Mouse (Mus musculus) macrophage (primary cell): ENCODE measurements around the gene Banf2. TPM values are rescaled to one million over a fixed set of nuclear protein-coding genes. Genes with fewer than 3 reads are reported as not detected.

Source experiments
- H3K27ac ChIP-seq: fragments of 350-480 bp; formaldehyde crosslinking; 2 replicates; pipeline ENCODE4 v1.9.0; 2021
- H3K36me3 ChIP-seq: fragments of 350-480 bp; formaldehyde crosslinking; 2 replicates; pipeline ENCODE4 v1.9.0; 2021; ENCODE audit errors: inconsistent target
- H3K4me3 ChIP-seq: fragments of 350-480 bp; formaldehyde crosslinking; 2 replicates; pipeline ENCODE4 v1.9.0; 2021; ENCODE audit errors: inconsistent target
- H3K79me2 ChIP-seq: fragments of 350-480 bp; formaldehyde crosslinking; 2 replicates; pipeline ENCODE4 v1.9.0; 2021; ENCODE audit errors: inconsistent target
- WGBS: methylation state at CpG from one replicate; pipeline ENCODE4 v1.1.7; 2026; ENCODE audit warnings: inconsistent platforms; ENCODE audit not compliant: missing documents; 5-methylcytosine and 5-hydroxymethylcytosine counted together
- polyA plus RNA-seq: library from polyadenylated mRNA; stranded (reverse); fragments of 250-400 nt; gene quantifications from 3 replicates; pipeline ENCODE4 v1.2.4, GENCODE M21; 2018; ENCODE audit warnings: inconsistent platforms

The Banf2 gene
- polyA plus RNA-seq, 1 experiment from 2014 or later, result not detected

- Histone ChIP-seq H3K79me2 (peaks cover 37% of the 10 kb centered on the region), H3K27ac (no peak overlapping the region), H3K36me3 (no peaks in the 10 kb centered on the region), H3K4me3 (no peak overlapping the region)
- 2% methylated on average over 63 of the region's 107 CpGs for WGBS
Observed at GRCm38 (mm10) chr2:144010282-144011044, 22.4 kb upstream of the Banf2 start.

GRCm38 (mm10) chr2:144011080-144011551 lies 21.7 kb upstream of the Banf2 start, which contains the start of gene Rrbp1:
Rrbp1 (minus strand) TSS chr2:144011263.
- no peak within 1 kb of the TSS for H3K27ac ChIP-seq
- whole genome bisulfite sequencing, result 3% methylated on average over 41 of the region's 53 CpGs
- H3K79me2 ChIP-seq, result peaks cover 30% of the 10 kb centered on the region
- H3K36me3 ChIP-seq, result no peaks in the 10 kb centered on the region
- H3K4me3 ChIP-seq, result no peak within 1 kb of the TSS

GRCm38 (mm10) chr2:144014051-144014450 lies 18.8 kb upstream of the Banf2 start:
- no peak overlapping the region for H3K27ac ChIP-seq

DNA sequence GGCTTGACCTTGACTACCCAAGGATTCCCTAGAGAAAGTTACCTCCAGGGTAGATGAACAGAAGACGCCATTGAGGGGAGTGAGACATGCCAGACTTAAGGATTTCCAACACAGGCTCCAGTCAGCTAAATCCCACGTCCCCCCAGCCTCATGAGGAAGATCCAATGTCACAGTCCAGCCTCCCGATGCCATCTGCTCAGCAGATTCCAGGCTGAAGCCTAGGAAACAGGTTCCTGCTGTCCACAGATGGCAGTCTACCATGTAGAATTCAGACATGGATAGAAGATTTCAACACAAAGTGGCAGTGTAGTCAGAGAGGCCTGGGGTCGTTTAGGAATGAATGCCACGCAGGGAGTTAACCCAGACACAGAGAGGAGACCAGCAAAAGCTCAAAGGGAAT lies 18.4 kb upstream of the Banf2 start:
- H3K79me2 ChIP-seq, result no peaks in the 10 kb centered on the region
- WGBS, result 88% methylated on average over 5 of the region's 5 CpGs
- H3K27ac ChIP-seq, result no peak overlapping the region

More at GRCm38 (mm10) chr2:144014051-144014450, 18.8 kb upstream of the Banf2 start:
- Histone ChIP-seq H3K36me3 (no peaks in the 10 kb centered on the region), H3K4me3 (no peak overlapping the region), H3K79me2 (peaks cover under 1% of the 10 kb centered on the region)
- WGBS, result 94% methylated on average over 11 of the region's 11 CpGs

DNA sequence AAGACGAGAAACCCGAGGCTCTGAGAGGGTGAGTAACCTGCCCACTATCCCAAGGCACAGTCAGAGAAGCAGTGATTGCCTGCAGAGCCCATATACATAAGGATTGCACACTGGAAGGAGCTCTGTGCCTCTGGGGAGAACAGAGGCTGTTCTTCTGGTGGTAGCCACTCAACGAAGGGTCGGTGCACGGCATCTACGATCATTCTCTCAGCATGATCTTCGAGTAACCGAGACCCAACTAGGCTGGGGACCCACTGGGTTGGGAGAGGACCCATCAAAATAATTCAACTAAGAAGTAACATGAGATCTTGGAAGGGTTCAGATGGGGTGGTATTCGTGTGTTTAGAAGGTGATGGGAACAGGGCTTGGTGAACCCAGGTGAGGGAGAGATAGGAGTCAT lies 17.0 kb upstream of the Banf2 start:
- Histone ChIP-seq H3K79me2 (no peaks in the 10 kb centered on the region), H3K27ac (no peak overlapping the region), H3K36me3 (no peaks in the 10 kb centered on the region), H3K4me3 (no peak overlapping the region)
- WGBS, result 92% methylated on average over 9 of the region's 9 CpGs

More for the DNA sequence above, 18.4 kb upstream of the Banf2 start:
- no peaks in the 10 kb centered on the region for H3K36me3 ChIP-seq
- H3K4me3 ChIP-seq, result no peak overlapping the region

DNA sequence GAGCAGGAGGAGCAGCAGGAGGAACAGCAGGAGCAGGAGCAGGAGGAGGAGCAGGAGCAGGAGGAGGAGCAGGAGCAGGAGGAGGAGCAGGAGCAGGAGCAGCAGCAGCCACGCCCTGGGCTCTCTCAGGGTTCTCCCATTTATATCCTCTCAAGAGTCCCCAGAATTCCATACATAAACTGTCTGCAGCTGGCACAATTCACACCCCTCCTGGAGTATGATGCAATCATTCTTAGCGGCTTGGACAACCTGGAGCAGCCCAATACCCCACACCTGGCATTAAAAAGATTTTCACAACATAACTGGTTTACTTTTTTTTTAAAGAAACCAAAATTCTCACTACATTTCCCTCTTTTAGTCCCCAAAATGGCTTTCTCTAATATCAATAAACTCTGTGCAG lies 12.9 kb upstream of the Banf2 start:
- Histone ChIP-seq H3K27ac (no peak overlapping the region), H3K36me3 (no peaks in the 10 kb centered on the region), H3K4me3 (no peak overlapping the region), H3K79me2 (no peaks in the 10 kb centered on the region)
- WGBS, result 79% methylated on average over 2 of the region's 2 CpGs

DNA sequence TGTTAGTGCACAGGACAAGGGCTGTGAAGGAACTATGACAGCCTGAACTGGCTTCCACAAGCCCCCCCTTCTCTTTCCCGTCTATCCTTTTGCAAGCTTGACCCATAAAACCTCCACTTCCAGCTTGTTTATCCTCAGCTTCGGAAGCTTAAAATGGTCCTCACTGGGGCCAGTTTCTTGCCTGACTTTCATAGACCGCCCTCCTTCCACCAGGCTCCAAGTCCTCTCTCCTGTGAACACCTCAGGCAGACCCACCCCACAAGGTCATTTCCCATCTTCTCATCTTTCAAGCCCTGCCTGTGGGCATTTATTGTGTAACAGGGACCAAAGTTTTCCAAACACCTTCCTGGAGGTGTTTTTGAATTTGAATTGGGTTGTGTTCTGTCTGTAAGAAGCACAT lies 10.4 kb upstream of the Banf2 start:
- 94% methylated on average over 3 of the region's 3 CpGs for WGBS

GRCm38 (mm10) chr2:144025361-144025760 lies 7.5 kb upstream of the Banf2 start:
- H3K27ac ChIP-seq, result no peak overlapping the region
- H3K79me2 ChIP-seq, result no peaks in the 10 kb centered on the region
- WGBS, result 83% methylated on average over 9 of the region's 9 CpGs
- H3K4me3 ChIP-seq, result no peak overlapping the region
- no peaks in the 10 kb centered on the region for H3K36me3 ChIP-seq

More for the DNA sequence above, 10.4 kb upstream of the Banf2 start:
- no peaks in the 10 kb centered on the region for H3K79me2 ChIP-seq
- H3K27ac ChIP-seq, result no peak overlapping the region
- no peak overlapping the region for H3K4me3 ChIP-seq
- H3K36me3 ChIP-seq, result no peaks in the 10 kb centered on the region

DNA sequence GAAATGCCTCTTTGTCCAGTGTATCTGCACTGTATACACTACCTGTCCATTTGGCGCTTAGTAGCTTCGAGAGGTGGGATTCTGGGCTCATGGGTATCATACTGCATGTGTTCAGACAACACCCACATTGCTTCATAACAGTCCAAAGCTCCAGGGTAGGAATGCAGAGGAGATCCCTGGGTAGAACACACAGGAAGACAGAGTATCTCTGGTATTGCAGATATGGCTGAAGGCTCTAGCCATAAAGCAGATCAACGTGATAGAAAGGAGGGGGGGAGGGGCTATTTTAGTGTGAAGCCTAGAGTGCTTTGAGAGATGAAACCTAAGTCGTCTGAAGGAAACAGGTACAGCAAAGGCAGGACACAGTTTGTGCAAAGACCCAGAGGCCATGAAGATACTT lies 6.4 kb upstream of the Banf2 start:
- WGBS, result 66% methylated on average over 4 of the region's 4 CpGs
- no peaks in the 10 kb centered on the region for H3K79me2 ChIP-seq

GRCm38 (mm10) chr2:144030791-144031190 lies 2.1 kb upstream of the Banf2 start:
- Histone ChIP-seq H3K4me3 (no peak overlapping the region), H3K79me2 (no peaks in the 10 kb centered on the region), H3K27ac (no peak overlapping the region), H3K36me3 (no peaks in the 10 kb centered on the region)
- 90% methylated on average over 5 of the region's 7 CpGs for WGBS

More for the DNA sequence above, 6.4 kb upstream of the Banf2 start:
- no peaks in the 10 kb centered on the region for H3K36me3 ChIP-seq
- no peak overlapping the region for H3K4me3 ChIP-seq
- H3K27ac ChIP-seq, result no peak overlapping the region

DNA sequence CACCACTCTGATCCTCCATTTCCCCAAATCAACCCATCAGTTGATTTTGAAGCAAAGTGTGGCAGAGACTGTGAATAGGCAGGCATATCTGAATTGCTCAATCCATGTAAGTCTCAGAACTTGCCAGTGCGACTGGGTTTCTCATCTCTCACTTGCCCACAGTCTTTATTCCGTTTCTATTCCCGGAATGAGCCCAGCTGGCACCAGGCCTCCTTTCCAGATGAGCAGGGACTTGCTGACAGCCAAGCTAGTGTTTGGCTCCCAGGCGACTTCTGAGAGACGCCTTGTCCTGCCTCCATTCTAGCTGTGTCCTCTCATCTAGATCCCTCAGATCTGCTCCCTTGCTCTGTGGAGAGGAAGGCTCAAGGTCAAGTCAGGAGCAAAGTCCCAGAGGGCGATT lies 11.9 kb downstream of the Banf2 start:
- H3K27ac ChIP-seq, result no peak overlapping the region
- H3K36me3 ChIP-seq, result no peaks in the 10 kb centered on the region
- H3K79me2 ChIP-seq, result no peaks in the 10 kb centered on the region
- WGBS, result 85% methylated on average over 6 of the region's 6 CpGs
- H3K4me3 ChIP-seq, result no peak overlapping the region

DNA sequence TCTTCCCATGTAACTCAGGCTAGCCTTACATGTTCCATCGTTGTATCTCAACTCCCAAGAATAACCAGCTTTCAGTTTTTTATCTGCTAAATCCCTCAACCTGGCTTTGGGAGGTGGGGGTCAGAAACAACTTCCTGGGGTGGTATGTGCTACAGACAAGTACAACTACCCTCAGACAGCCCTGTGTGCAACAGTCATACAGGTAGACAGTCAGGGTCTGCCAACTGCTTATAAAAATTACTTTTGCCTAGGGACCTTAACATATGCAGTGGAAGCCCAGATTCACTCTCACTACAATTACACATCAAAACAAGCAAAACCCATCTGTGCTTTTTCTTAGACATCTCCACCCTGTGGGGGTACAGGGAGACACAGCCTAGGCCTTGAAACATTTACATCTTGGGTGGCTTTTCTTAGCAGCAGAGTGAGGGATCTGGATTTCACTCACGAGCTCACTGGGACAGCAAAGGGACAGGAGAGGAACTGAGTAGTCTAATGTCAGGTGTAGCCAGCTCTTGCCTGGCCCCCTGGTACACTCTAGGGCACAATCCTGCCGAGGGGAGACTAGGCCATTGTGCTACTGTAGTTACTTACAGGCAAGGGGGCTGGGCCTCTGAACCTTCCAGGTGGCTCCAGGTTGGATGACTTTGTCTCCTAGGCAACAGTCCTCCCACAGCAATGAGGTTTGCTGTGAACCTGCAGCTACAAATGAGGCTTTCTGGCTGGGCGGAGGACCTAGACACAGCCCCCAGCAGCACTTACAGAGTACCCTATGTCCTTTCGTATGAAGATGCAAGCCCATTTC lies 13.1 kb downstream of the Banf2 start:
- no peak overlapping the region for H3K27ac ChIP-seq
- H3K79me2 ChIP-seq, result no peaks in the 10 kb centered on the region
- WGBS, result 98% methylated on average over 5 of the region's 5 CpGs
- no peak overlapping the region for H3K4me3 ChIP-seq
- H3K36me3 ChIP-seq, result no peaks in the 10 kb centered on the region

- no peaks in the 10 kb centered on the region for H3K36me3 ChIP-seq
- H3K27ac ChIP-seq, result peak overlapping the region; percentile 38
- no peak overlapping the region for H3K4me3 ChIP-seq
- H3K79me2 ChIP-seq, result no peaks in the 10 kb centered on the region
- WGBS, result 25% methylated on average over 11 of the region's 11 CpGs
Observed at GRCm38 (mm10) chr2:144046916-144047315, 14.1 kb downstream of the Banf2 start.

GRCm38 (mm10) chr2:144050146-144050680 lies 17.4 kb downstream of the Banf2 start:
- Histone ChIP-seq H3K4me3 (no peak overlapping the region), H3K36me3 (no peaks in the 10 kb centered on the region), H3K79me2 (no peaks in the 10 kb centered on the region), H3K27ac (no peak overlapping the region)
- 65% methylated on average over 8 of the region's 8 CpGs for whole genome bisulfite sequencing

DNA sequence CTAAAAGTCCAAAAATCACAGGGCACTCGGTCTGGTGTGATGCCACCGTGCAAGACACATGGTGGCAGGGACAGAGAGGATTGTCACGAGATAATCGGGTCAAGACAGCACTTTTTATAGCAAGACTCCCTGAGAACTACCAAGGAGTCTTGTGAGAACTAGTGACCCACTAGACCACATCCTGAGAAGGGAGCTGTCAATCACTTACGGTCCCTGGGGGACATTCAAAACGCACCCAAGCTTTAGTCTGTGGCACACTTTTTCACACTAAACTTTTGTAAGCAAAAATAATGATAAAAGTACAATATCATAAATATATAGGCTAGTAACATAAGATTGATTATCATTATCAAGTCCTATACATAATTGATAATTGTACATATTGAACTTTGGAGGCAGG lies 18.0 kb downstream of the Banf2 start:
- 80% methylated on average over 6 of the region's 6 CpGs for WGBS
- H3K79me2 ChIP-seq, result no peaks in the 10 kb centered on the region
- H3K36me3 ChIP-seq, result no peaks in the 10 kb centered on the region
- no peak overlapping the region for H3K27ac ChIP-seq
- no peak overlapping the region for H3K4me3 ChIP-seq
